In genomic region chr7:6781541-6781940, GRCm38 (mm10) we compare ENCODE assay signal across 9 mouse cellular contexts. TPM values are rescaled to one million over a fixed set of nuclear protein-coding genes. Genes with fewer than 3 reads are reported as not detected.
DNase-seq lines count a peak whose midpoint lies in the region; ATAC-seq and TF ChIP-seq lines count a peak whose summit lies in the region.
"Had no signal": no experiment of that assay in that cellular context is flagged by ENCODE, and none has a peak within 500 bp of the region (broad histone marks: within the 10 kb centered on the region; RNA-seq: fewer than 3 reads in every experiment).

No protein-coding gene starts in this region.

- no peak for TF ChIP-seq CTCF in lung, embryonic 14.5 days (IDR thresholded peaks at IDR 0.05; ENCODE audit: low read depth)
- TF ChIP-seq CTCF in hindbrain, postnatal 0 days (IDR thresholded peaks at IDR 0.05; ENCODE audit: low read depth): no peak

- H3K4me2 ChIP-seq in lung, embryonic 14.5 days: no peak overlapping the region
- no peak overlapping the region for H3K4me2 ChIP-seq in hindbrain, postnatal 0 days (ENCODE audit: low read depth, low read length)

- peaks cover 56% of the 10 kb centered on the region for H3K4me1 ChIP-seq in lung, embryonic 14.5 days (ENCODE audit: insufficient read depth)
- peaks cover 14% of the 10 kb centered on the region for H3K4me1 ChIP-seq in hindbrain, postnatal 0 days (ENCODE audit: insufficient read depth, low read length)

- H3K27ac ChIP-seq in lung, embryonic 14.5 days (ENCODE audit: low read depth): peak overlapping the region; percentile 92
- H3K27ac ChIP-seq in hindbrain, postnatal 0 days: peak overlapping the region; percentile 45; the same call in 1 of the 2 replicates

- H3K36me3 ChIP-seq in lung, embryonic 14.5 days (ENCODE audit: insufficient read depth): no peaks in the 10 kb centered on the region
- H3K36me3 ChIP-seq in hindbrain, postnatal 0 days (ENCODE audit: insufficient read depth, low read length): no peaks in the 10 kb centered on the region

- no peaks in the 10 kb centered on the region for H3K27me3 ChIP-seq in lung, embryonic 14.5 days (ENCODE audit: insufficient read depth, low read length)
- H3K27me3 ChIP-seq in hindbrain, postnatal 0 days (ENCODE audit: insufficient read depth, low read length): no peaks in the 10 kb centered on the region

- peak; percentile 29 for ATAC-seq in lung, embryonic 14.5 days (ENCODE audit: insufficient read depth)
- no peak; the same call in 1 of the 2 replicates for ATAC-seq in hindbrain, postnatal 0 days

- DNase-seq in frontal cortex, postnatal 10 days (ENCODE audit: low spot score in 2 of 2): peak; percentile 19 to 28
- no peak for DNase-seq in frontal cortex, postnatal 14 days (ENCODE audit: low spot score in 2 of 2)
- DNase-seq in lung, embryonic 14.5 days: peak; percentile 94
- no peak for DNase-seq in lung, postnatal 25 days (ENCODE audit: low spot score)
- DNase-seq in hindbrain, postnatal 0 days (ENCODE audit: low spot score): peak; percentile 69
- peak; percentile 75 for DNase-seq in retina, postnatal 1 day
- no peak for DNase-seq in adrenal gland, postnatal 14 days
- DNase-seq in urinary bladder, postnatal 14 days (ENCODE audit: low spot score): no peak
- DNase-seq: B cell, adult 2 months had no signal

- H3K4me3 ChIP-seq in lung, embryonic 14.5 days (ENCODE audit: low read depth, low read length): no peak overlapping the region
- H3K4me3 ChIP-seq in hindbrain, postnatal 0 days (ENCODE audit: low read length): no peak overlapping the region

- 13% methylated on average over 11 of the region's 11 CpGs for WGBS in lung, embryonic 14.5 days
- WGBS in hindbrain, postnatal 0 days: 25% methylated on average over 11 of the region's 11 CpGs

- no peaks in the 10 kb centered on the region for H3K9me3 ChIP-seq in lung, embryonic 14.5 days (ENCODE audit: low read depth, low read length)
- no peaks in the 10 kb centered on the region for H3K9me3 ChIP-seq in hindbrain, postnatal 0 days (ENCODE audit: low read length)

- no peak overlapping the region for H3K9ac ChIP-seq in lung, embryonic 14.5 days
- H3K9ac ChIP-seq in hindbrain, postnatal 0 days (replicated peaks; ENCODE audit: low read length): no peak overlapping the region

RNA-seq across cellular contexts. Expression of gene Usp29, which starts 51.2 kb away (rescaled TPM):
- polyA plus RNA-seq in lung, embryonic 14.5 days (2014; fragmentation: Nextera tagmentation; extraction: Ambion mirVana): 5.8 and 6.2 TPM in 2 replicates
- total RNA-seq in hindbrain, postnatal 0 days (2014; rRNA removed): 67.4 and 69.2 TPM in 2 replicates
- polyA plus RNA-seq in hindbrain, postnatal 0 days (2015; fragmentation: Nextera tagmentation; extraction: Ambion mirVana): 30.4 and 32.1 TPM in 2 replicates
- 2.3 and 2.7 TPM in 2 replicates for total RNA-seq in adrenal gland, postnatal 14 days (2021)

RNA-seq across cellular contexts. Expression of gene Peg3, which starts 51.3 kb away (rescaled TPM):
- polyA plus RNA-seq in lung, embryonic 14.5 days (2014; fragmentation: Nextera tagmentation; extraction: Ambion mirVana): 173 and 179 TPM in 2 replicates
- 122 and 132 TPM in 2 replicates for total RNA-seq in hindbrain, postnatal 0 days (2014; rRNA removed)
- 67.6 and 75.5 TPM in 2 replicates for polyA plus RNA-seq in hindbrain, postnatal 0 days (2015; fragmentation: Nextera tagmentation; extraction: Ambion mirVana)
- total RNA-seq in adrenal gland, postnatal 14 days (2021): 62.7 and 74.1 TPM in 2 replicates

Comparison
In these comparisons a context has a peak if more than half of its experiments do, and no peak if none do; other contexts are left out.
1. DNase-seq: peak in frontal cortex, postnatal 10 days (2 of 2), lung, embryonic 14.5 days (single experiment), hindbrain, postnatal 0 days (single experiment) and retina, postnatal 1 day (single experiment); none in frontal cortex, postnatal 14 days (0 of 2), lung, postnatal 25 days (single experiment), adrenal gland, postnatal 14 days (single experiment) and urinary bladder, postnatal 14 days (single experiment).
2. RNA of gene Usp29, which starts 51.2 kb away (total RNA-seq): 67.4 to 69.2 TPM in hindbrain, postnatal 0 days; 2.3 to 2.7 TPM in adrenal gland, postnatal 14 days; every median in the first group is over 10 times any median in the second.